Mouse (Mus musculus) midbrain, embryonic 13.5 days (tissue): ENCODE results near the gene Brwd3. TPM values are rescaled to one million over a fixed set of nuclear protein-coding genes. Genes with fewer than 3 reads are reported as not detected.

Experiments
- ATAC-seq: fragments of 200-750 bp; cut with Nextera tagmentation; 2 replicates; pipeline ENCODE4 v1.8.0; 2017; ENCODE audit warnings: mild to moderate bottlenecking, moderate TSS enrichment, moderate library complexity
- H3K27ac ChIP-seq: fragments of 300-500 bp; sonication (generic); 2 replicates; pipeline ENCODE4 v1.5.1; 2015; ENCODE audit warnings: inconsistent platforms, mild to moderate bottlenecking, moderate library complexity
- H3K27me3 ChIP-seq: fragments of 300-500 bp; sonication (generic); 2 replicates; pipeline ENCODE4 v1.6.1; 2015; ENCODE audit warnings: mild to moderate bottlenecking, inconsistent platforms
- H3K36me3 ChIP-seq: fragments of 300-500 bp; sonication (generic); 2 replicates; pipeline ENCODE4 v1.6.1; 2015; ENCODE audit warnings: mild to moderate bottlenecking, inconsistent platforms
- H3K4me1 ChIP-seq: fragments of 300-500 bp; sonication (generic); replicated peaks from 2 replicates; pipeline ENCODE4 v1.6.1; 2015; ENCODE audit warnings: inconsistent platforms
- H3K4me2 ChIP-seq: fragments of 300-500 bp; sonication (generic); replicated peaks from 2 replicates; pipeline ENCODE4 v1.6.1; 2015; ENCODE audit warnings: moderate library complexity, mild to moderate bottlenecking, inconsistent platforms
- H3K4me3 ChIP-seq: fragments of 300-500 bp; sonication (generic); replicated peaks from 2 replicates; pipeline ENCODE4 v1.5.1; 2015; ENCODE audit warnings: mild to moderate bottlenecking, inconsistent platforms
- H3K9ac ChIP-seq: fragments of 300-500 bp; sonication (generic); replicated peaks from 2 replicates; pipeline ENCODE4 v1.6.1; 2015; ENCODE audit warnings: mild to moderate bottlenecking, inconsistent platforms
- H3K9me3 ChIP-seq: fragments of 300-500 bp; sonication (generic); 2 replicates; pipeline ENCODE4 v1.6.1; 2016; ENCODE audit warnings: mild to moderate bottlenecking, inconsistent platforms
- WGBS: fragments of 180-500 bp; shearing (Covaris S2); methylation state at CpG from one replicate; pipeline ENCODE4 v1.1.7; 2015; 5-methylcytosine and 5-hydroxymethylcytosine counted together
- polyA plus RNA-seq: library from polyadenylated mRNA; unstranded; fragments of >200 nt; fragmentation: Nextera tagmentation; extraction: Ambion mirVana; gene quantifications from 2 replicates; pipeline ENCODE4 v1.2.1, GENCODE M21; 2015

Gene Brwd3
- polyA plus RNA-seq, 1 experiment from 2014 or later: 5.5 TPM

- Histone ChIP-seq H3K9me3 (no peaks in the 10 kb centered on the region), H3K4me1 (no peaks in the 10 kb centered on the region), H3K27me3 (no peaks in the 10 kb centered on the region), H3K4me2 (no peak overlapping the region), H3K27ac (no peak overlapping the region), H3K36me3 (no peaks in the 10 kb centered on the region), H3K9ac (no peak overlapping the region), H3K4me3 (no peak overlapping the region)
- ATAC-seq: no peak
- 42% methylated on average over 1 of the region's 1 CpGs for WGBS
Observed at GRCm38 (mm10) chrX:108729564-108729963, 104.6 kb downstream of the Brwd3 start.

DNA sequence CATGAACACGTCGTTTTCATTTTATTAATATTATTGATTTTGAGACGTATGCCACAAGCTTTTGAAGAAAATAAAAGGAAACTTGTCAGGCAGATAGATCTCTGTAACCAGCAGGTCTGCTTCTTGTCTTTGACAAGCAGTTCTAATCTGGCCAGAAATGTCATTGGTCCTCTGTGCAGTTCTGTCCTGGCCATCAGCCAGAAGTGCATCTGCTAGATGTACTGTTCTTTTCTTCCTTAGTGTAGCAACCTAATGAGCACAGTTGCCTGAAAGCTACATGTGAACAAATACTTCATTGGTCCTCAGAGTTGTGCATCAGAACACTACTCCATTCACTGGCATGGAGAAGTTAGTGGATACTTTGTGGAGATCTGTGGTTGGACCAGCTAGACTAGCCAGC is 105.1 kb downstream of the Brwd3 start:
- no peak for ATAC-seq
- Histone ChIP-seq H3K27ac (no peak overlapping the region), H3K9me3 (no peaks in the 10 kb centered on the region), H3K36me3 (no peaks in the 10 kb centered on the region), H3K4me3 (no peak overlapping the region), H3K9ac (no peak overlapping the region), H3K4me2 (no peak overlapping the region), H3K4me1 (no peaks in the 10 kb centered on the region), H3K27me3 (no peaks in the 10 kb centered on the region)
- 80% methylated on average over 3 of the region's 3 CpGs for WGBS

GRCm38 (mm10) chrX:108728334-108728733 is 105.8 kb downstream of the Brwd3 start:
- no peak overlapping the region for H3K27ac ChIP-seq
- ATAC-seq: no peak
- 91% methylated on average over 3 of the region's 3 CpGs for WGBS
- no peaks in the 10 kb centered on the region for H3K4me1 ChIP-seq
- H3K36me3 ChIP-seq: no peaks in the 10 kb centered on the region
- H3K9me3 ChIP-seq: no peaks in the 10 kb centered on the region
- no peak overlapping the region for H3K4me3 ChIP-seq
- no peak overlapping the region for H3K4me2 ChIP-seq
- no peaks in the 10 kb centered on the region for H3K27me3 ChIP-seq
- H3K9ac ChIP-seq: no peak overlapping the region

GRCm38 (mm10) chrX:108724241-108724640 is 109.9 kb downstream of the Brwd3 start:
- no peaks in the 10 kb centered on the region for H3K27me3 ChIP-seq
- H3K27ac ChIP-seq: no peak overlapping the region
- H3K4me3 ChIP-seq: no peak overlapping the region
- no peaks in the 10 kb centered on the region for H3K9me3 ChIP-seq
- no peaks in the 10 kb centered on the region for H3K4me1 ChIP-seq
- no peak overlapping the region for H3K4me2 ChIP-seq
- H3K9ac ChIP-seq: no peak overlapping the region
- no peaks in the 10 kb centered on the region for H3K36me3 ChIP-seq
- ATAC-seq: no peak

DNA sequence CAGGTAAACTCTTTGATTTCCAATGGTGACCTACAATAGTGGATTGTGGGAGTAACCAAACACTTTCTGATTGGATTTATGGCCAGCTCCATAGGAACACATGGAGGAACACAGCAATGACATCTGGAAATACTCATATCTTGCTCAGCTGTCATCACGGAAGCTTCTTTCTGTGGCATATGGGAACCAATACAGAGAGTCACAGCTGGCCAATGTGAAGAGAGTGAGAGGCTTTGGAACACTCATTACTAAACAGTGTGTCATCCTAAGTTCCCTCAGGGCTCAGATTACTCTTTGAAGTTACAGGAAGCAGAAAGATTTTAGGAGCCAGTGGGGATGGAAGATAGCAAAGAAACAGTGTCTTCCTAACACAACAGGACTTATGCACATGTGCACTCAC is 111.7 kb downstream of the Brwd3 start:
- H3K27me3 ChIP-seq: no peaks in the 10 kb centered on the region
- no peak for ATAC-seq
- no peak overlapping the region for H3K4me3 ChIP-seq
- H3K9me3 ChIP-seq: no peaks in the 10 kb centered on the region
- no peak overlapping the region for H3K9ac ChIP-seq
- no peaks in the 10 kb centered on the region for H3K36me3 ChIP-seq
- 90% methylated on average over 1 of the region's 1 CpGs for whole genome bisulfite sequencing
- H3K27ac ChIP-seq: no peak overlapping the region
- H3K4me2 ChIP-seq: no peak overlapping the region
- no peaks in the 10 kb centered on the region for H3K4me1 ChIP-seq

GRCm38 (mm10) chrX:108704312-108704711 is 129.9 kb downstream of the Brwd3 start:
- Histone ChIP-seq H3K4me3 (no peak overlapping the region), H3K36me3 (no peaks in the 10 kb centered on the region), H3K27ac (no peak overlapping the region), H3K9ac (no peak overlapping the region), H3K4me2 (no peak overlapping the region), H3K4me1 (no peaks in the 10 kb centered on the region), H3K9me3 (no peaks in the 10 kb centered on the region), H3K27me3 (no peaks in the 10 kb centered on the region)
- no peak for ATAC-seq
- 82% methylated on average over 2 of the region's 2 CpGs for WGBS

Other genes starting within 250 kb of the Brwd3 start
- 0.19 TPM in 1 of 2 replicates, not detected in the other for gene Gm379, start 169.5 kb downstream of the Brwd3 start, polyA plus RNA-seq
- gene Hmgn5, start 179.0 kb upstream of the Brwd3 start, polyA plus RNA-seq: 22.4 and 24.5 TPM in 2 replicates